Mouse (Mus musculus) thymus, adult 2 months (tissue): ENCODE measurements around the gene Sipa1l1. TPM values are rescaled to one million over a fixed set of nuclear protein-coding genes. Genes with fewer than 3 reads are reported as not detected.
A peak's percentile ranks its signal among the peaks of the same experiment; 100 is the strongest.

Experiments used
- DNase-seq: peaks from one replicate; pipeline ENCODE4 v3.0.0; 2021
- H3K27ac ChIP-seq: fragments of 200-500 bp; 2 replicates; pipeline ENCODE4 v1.5.1; 2012; ENCODE audit warnings: low read length, control low read depth; ENCODE audit not compliant: control insufficient read depth, insufficient read depth
- H3K27me3 ChIP-seq: fragments of 200-500 bp; 2 replicates; pipeline ENCODE4 v1.6.1; 2012; ENCODE audit warnings: mild to moderate bottlenecking, low read length, moderate library complexity, mixed read lengths; ENCODE audit not compliant: control insufficient read depth, insufficient read depth
- H3K36me3 ChIP-seq: fragments of 200-500 bp; 2 replicates; pipeline ENCODE4 v1.6.1; 2012; ENCODE audit warnings: mild to moderate bottlenecking, low read length, moderate library complexity; ENCODE audit not compliant: control insufficient read depth, insufficient read depth
- H3K4me1 ChIP-seq: fragments of 200-500 bp; replicated peaks from 2 replicates; pipeline ENCODE4 v1.6.1; 2012; ENCODE audit warnings: low read length; ENCODE audit not compliant: control insufficient read depth, insufficient read depth
- H3K4me3 ChIP-seq: fragments of 200-500 bp; 2 replicates; pipeline ENCODE4 v1.5.1; 2012; ENCODE audit warnings: mild to moderate bottlenecking, low read length, control low read depth, moderate library complexity; ENCODE audit not compliant: control insufficient read depth, insufficient read depth
- CTCF ChIP-seq: fragments of 200-500 bp; IDR thresholded peaks from 2 replicates; pipeline ENCODE4 v1.5.1; 2012; ENCODE audit warnings: mild to moderate bottlenecking, control low read depth, low read length, moderate library complexity, borderline replicate concordance; ENCODE audit not compliant: control insufficient read depth, poor library complexity, insufficient read depth; ENCODE audit errors: extremely low read depth
- POLR2A ChIP-seq: fragments of 200-500 bp; IDR thresholded peaks from 2 replicates; pipeline ENCODE4 v1.6.1; 2012; ENCODE audit warnings: mild to moderate bottlenecking, low read length, control low read depth, moderate library complexity; ENCODE audit not compliant: control insufficient read depth, poor library complexity, insufficient read depth; ENCODE audit errors: extremely low read depth
- WGBS: fragments of 180-500 bp; shearing (Covaris S2); methylation state at CpG from one replicate; pipeline ENCODE4 v1.1.7; 2018; 5-methylcytosine and 5-hydroxymethylcytosine counted together
- polyA plus RNA-seq: library from polyadenylated mRNA; depleted of rRNA; stranded (reverse); fragments of >200 nt; gene quantifications from 2 replicates; pipeline ENCODE4 v1.2.3, GENCODE M21; 2012

The Sipa1l1 gene
- polyA plus RNA-seq, 1 experiment, result 43.7 TPM

- DNase-seq, result peak; percentile 82
- no peak for TF ChIP-seq CTCF
- TF ChIP-seq POLR2A, result no peak
- Histone ChIP-seq H3K36me3 (no peaks in the 10 kb centered on the region), H3K27ac (no peak overlapping the region; the same call in none of the 2 replicates), H3K4me3 (no peak overlapping the region), H3K4me1 (peaks cover 19% of the 10 kb centered on the region), H3K27me3 (no peaks in the 10 kb centered on the region)
- 21% methylated on average over 10 of the region's 10 CpGs for WGBS
Observed at GRCm38 (mm10) chr12:82294906-82295887, 126.1 kb downstream of the Sipa1l1 start.

GRCm38 (mm10) chr12:82296276-82296675 lies 127.2 kb downstream of the Sipa1l1 start:
- no peak for DNase-seq
- H3K27ac ChIP-seq, result no peak overlapping the region
- 96% methylated on average over 2 of the region's 2 CpGs for WGBS
- no peaks in the 10 kb centered on the region for H3K27me3 ChIP-seq
- TF ChIP-seq POLR2A, result no peak
- TF ChIP-seq CTCF, result no peak
- no peak overlapping the region for H3K4me3 ChIP-seq
- H3K4me1 ChIP-seq, result peaks cover 18% of the 10 kb centered on the region
- H3K36me3 ChIP-seq, result no peaks in the 10 kb centered on the region

GRCm38 (mm10) chr12:82297196-82297595 lies 128.1 kb downstream of the Sipa1l1 start:
- TF ChIP-seq CTCF (no peak), POLR2A (no peak)
- no peak overlapping the region for H3K4me3 ChIP-seq
- 93% methylated on average over 6 of the region's 6 CpGs for WGBS
- H3K36me3 ChIP-seq, result no peaks in the 10 kb centered on the region
- no peak for DNase-seq
- no peak overlapping the region for H3K27ac ChIP-seq
- H3K27me3 ChIP-seq, result no peaks in the 10 kb centered on the region
- H3K4me1 ChIP-seq, result peaks cover 18% of the 10 kb centered on the region

GRCm38 (mm10) chr12:82298662-82299460 lies 129.7 kb downstream of the Sipa1l1 start:
- Histone ChIP-seq H3K27ac (no peak overlapping the region), H3K27me3 (no peaks in the 10 kb centered on the region), H3K4me3 (no peak overlapping the region), H3K4me1 (peaks cover 22% of the 10 kb centered on the region), H3K36me3 (no peaks in the 10 kb centered on the region)
- 98% methylated on average over 9 of the region's 9 CpGs for WGBS
- TF ChIP-seq CTCF (no peak), POLR2A (no peak)
- DNase-seq, result no peak

- Histone ChIP-seq H3K27ac (no peak overlapping the region), H3K36me3 (no peaks in the 10 kb centered on the region), H3K4me1 (peaks cover 12% of the 10 kb centered on the region), H3K27me3 (no peaks in the 10 kb centered on the region), H3K4me3 (no peak overlapping the region)
- 79% methylated on average over 2 of the region's 2 CpGs for WGBS
- TF ChIP-seq POLR2A (no peak), CTCF (no peak)
- DNase-seq, result no peak
Observed at GRCm38 (mm10) chr12:82304140-82304539, 135.0 kb downstream of the Sipa1l1 start.

GRCm38 (mm10) chr12:82306035-82306434 lies 136.9 kb downstream of the Sipa1l1 start:
- no peaks in the 10 kb centered on the region for H3K36me3 ChIP-seq
- H3K4me3 ChIP-seq, result no peak overlapping the region
- peaks cover 12% of the 10 kb centered on the region for H3K4me1 ChIP-seq
- TF ChIP-seq CTCF (no peak), POLR2A (no peak)
- no peaks in the 10 kb centered on the region for H3K27me3 ChIP-seq
- WGBS, result 96% methylated on average over 4 of the region's 4 CpGs
- no peak overlapping the region for H3K27ac ChIP-seq
- DNase-seq, result no peak
